Mouse (Mus musculus) ES-Bruce4 (cell line): ENCODE measurements around the gene Thrap3.

Experiments
- CTCF ChIP-seq: IDR thresholded peaks from one replicate; pipeline ENCODE4 v1.8.1; 2011; ENCODE audit warnings: low read depth, low read length
- EP300 ChIP-seq: IDR thresholded peaks from 2 replicates; pipeline ENCODE4 v1.6.1; 2011; ENCODE audit warnings: low read depth, low read length; ENCODE audit not compliant: insufficient read depth
- POLR2A ChIP-seq: IDR thresholded peaks from one replicate; pipeline ENCODE4 v1.8.1; 2011; ENCODE audit warnings: low read length; ENCODE audit not compliant: insufficient read depth

DNA sequence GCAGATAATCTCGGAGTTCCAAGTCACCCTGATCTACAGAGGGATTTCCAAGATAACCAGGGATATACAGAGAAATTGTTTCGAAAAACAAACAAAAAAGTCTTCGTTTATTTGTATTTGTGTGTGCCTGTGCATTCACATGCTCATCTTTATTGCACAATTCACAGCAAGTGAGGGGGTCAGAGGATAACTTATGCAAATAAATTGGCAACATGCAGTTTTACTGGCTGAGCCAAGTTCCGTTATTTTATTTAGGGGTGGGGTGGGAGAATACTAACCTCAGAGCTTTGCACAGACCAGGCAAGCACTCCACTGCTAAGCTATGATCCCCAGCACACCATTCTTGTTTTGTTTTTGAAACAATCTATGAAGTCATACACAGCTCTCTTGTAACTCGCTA lies 28.8 kb downstream of the Thrap3 start:
- TF ChIP-seq CTCF, result no peak
- TF ChIP-seq POLR2A, result no peak
- TF ChIP-seq EP300, result no peak
